Mouse (Mus musculus): ENCODE measurements around the gene Vmn1r209.
"Not testable (repeated sequence)": the region's sequence is repeated elsewhere in the genome, so short reads cannot be mapped to it uniquely, and the experiment has no call there.

Vmn1r209 gene

GRCm38 (mm10) chr13:22809582-22809981 lies at the start of gene Vmn1r209:
Gene Vmn1r209 (minus strand): TSS chr13:22809682.
- not testable (repeated sequence) for DNase-seq

DNA sequence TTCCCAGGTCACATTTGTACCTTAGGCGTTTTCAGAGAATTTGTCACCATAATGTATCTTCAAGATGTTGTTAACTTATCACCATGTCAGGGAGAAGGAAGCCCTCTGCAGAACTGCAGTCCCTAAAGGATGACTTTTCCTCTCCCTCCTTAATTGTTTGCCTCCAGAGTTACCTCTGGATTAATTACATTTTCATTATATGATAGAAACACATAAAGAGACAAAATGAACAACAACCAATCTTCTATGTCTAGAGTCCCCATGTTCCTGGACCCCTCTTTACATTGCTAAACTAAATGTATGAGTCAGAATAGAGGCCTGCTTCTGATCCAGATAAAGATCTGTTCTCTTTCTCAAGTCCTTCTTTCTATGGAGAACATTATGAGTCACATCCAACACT lies 48.0 kb upstream of the Vmn1r209 start, which contains the start of gene Vmn1r211:
Gene Vmn1r211, minus strand, starts transcription at position 101 of the 400 bp plus-strand sequence.
- no peak for DNase-seq

- DNase-seq: no peak
Measured at GRCm38 (mm10) chr13:22854760-22855159, 45.3 kb upstream of the Vmn1r209 start.

- no peak for DNase-seq
Measured at GRCm38 (mm10) chr13:22846798-22847197, 37.3 kb upstream of the Vmn1r209 start.

DNA sequence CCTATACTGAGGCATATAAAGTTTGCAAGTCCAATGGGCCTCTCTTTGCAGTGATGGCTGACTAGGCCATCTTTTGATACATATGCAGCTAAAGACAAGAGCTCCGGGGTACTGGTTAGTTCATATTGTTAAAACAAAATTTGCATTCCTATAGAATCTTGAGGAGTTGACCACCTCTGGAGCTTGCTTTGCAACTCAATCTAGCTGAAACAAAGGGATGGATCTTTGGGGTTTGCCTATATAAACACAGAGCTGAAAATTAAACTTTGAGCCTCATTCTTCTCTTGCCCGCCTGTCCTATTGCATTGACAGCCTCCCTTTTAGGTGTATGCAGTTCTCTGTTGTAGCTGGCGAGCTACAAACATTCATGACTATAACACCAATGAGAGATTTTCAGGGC lies 34.8 kb upstream of the Vmn1r209 start:
- not testable (repeated sequence) for DNase-seq

- no peak for DNase-seq
Measured at GRCm38 (mm10) chr13:22831248-22831647, 21.8 kb upstream of the Vmn1r209 start, which contains the start of gene Vmn1r210. Gene Vmn1r210 (minus strand): TSS chr13:22831348.

- not testable (repeated sequence) for DNase-seq
Measured at GRCm38 (mm10) chr13:22829395-22829794, 19.9 kb upstream of the Vmn1r209 start.

DNA sequence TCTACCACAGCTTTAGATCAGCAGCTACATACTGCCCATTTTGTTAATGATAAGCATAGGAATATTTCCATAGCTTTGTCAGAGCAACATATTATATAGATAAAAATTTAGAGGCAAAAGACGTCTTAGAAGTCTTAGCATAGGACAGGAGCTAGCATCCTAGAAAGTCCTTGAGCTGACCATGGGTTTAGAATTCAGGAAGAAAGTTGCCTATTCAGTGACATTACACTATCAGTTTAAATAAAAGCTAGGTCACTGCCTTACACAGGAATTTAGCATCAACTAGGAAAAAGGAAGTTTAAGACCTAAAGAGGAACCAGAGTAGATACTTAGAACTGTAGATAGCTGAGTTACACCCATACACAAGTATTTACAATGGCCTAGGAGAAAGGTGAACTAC lies 12.1 kb upstream of the Vmn1r209 start:
- DNase-seq: not testable (repeated sequence)

DNA sequence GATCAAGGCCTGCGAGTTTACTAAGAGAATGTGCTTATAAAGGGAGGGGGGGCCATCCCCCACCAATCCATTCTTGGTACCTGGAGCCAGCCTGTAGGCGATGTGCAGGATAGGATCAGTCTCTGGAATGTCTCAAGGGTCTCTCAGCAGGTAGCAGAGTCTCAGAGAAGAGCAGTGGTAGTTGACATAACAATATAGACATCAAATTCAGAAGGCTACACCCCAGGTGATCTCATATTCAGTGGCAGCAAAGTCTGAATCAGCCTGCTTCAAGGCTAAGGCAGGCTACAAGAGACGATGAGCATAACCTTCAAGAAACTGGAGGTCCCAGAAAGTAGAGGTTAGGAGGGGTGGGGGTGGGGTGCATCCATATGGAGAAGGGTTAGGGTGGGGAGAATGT lies 21.4 kb downstream of the Vmn1r209 start:
- not testable (repeated sequence) for DNase-seq

DNA sequence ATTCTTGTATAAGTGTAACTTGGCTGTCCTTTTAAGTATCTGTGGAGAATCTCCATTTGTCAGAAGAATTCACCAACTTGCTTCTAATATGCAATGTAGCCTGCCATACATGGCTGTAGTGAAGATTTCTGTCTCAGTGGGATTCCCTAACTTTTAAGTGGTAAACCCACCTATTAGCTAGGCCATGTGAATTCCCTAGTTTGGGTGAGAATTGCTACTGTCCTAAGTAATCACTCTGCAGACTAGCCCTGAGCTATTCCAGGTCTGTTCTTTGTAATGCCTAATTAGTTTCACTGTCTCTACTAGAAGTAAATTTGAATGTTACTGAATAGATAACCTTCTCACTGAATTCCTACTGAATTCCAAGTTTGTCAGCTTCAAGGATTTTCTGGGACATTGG lies 25.3 kb downstream of the Vmn1r209 start:
- not testable (repeated sequence) for DNase-seq

- DNase-seq: not testable (repeated sequence)
Measured at GRCm38 (mm10) chr13:22777300-22777699, 32.2 kb downstream of the Vmn1r209 start, which contains the start of gene Vmn1r208. Gene Vmn1r208 (minus strand): TSS chr13:22777400.

- DNase-seq: not testable (repeated sequence)
Measured at GRCm38 (mm10) chr13:22771592-22771991, 37.9 kb downstream of the Vmn1r209 start.
